Comparison of ENCODE assay signal across 25 mouse cellular contexts in the genomic region with DNA sequence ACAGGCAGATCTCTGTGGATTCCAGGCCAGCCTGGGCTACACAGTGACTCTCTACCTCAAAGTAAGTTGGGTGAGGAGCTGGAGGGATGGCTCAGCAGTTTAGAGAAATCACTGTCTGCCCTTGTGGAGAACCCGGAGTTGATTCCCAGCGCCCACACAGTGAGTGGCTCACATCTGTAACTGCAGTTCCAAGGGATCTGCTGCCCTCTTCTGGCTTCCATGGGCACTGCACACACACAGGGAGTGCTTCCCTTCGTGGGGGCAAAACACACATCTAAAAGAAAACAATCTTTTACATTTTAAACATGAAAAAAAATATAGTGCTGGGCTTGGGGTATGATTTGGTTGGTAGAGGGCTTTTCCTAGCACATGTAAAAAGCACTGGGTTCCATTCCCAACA. TPM values are rescaled to one million over a fixed set of nuclear protein-coding genes. Genes with fewer than 3 reads are reported as not detected.
DNase-seq lines count a peak whose midpoint lies in the region; TF ChIP-seq lines count a peak whose summit lies in the region.
"Had no signal": no experiment of that assay in that cellular context is flagged by ENCODE, and none has a peak within 500 bp of the region (broad histone marks: within the 10 kb centered on the region; RNA-seq: fewer than 3 reads in every experiment).

No protein-coding gene starts in this region.

- TF ChIP-seq CTCF in cerebellum, adult 2 months (IDR thresholded peaks at IDR 0.05; ENCODE audit: borderline replicate concordance, insufficient read depth, low read depth, low read length) = peak; percentile 8; the same call in 1 of the 2 replicates
- peak; percentile 16 for TF ChIP-seq CTCF in left cerebral cortex, adult 2 months (IDR thresholded peaks at IDR 0.05)

- intact Hi-C loops in left cerebral cortex, adult 2 months (cut with DNase I) = no loop called here

- H3K27me3 ChIP-seq in cerebellum, adult 2 months (ENCODE audit: control insufficient read depth, insufficient read depth, low read length) = no peaks in the 10 kb centered on the region
- H3K27me3 ChIP-seq: embryonic facial prominence, embryonic 13.5 days; intestine, embryonic 15.5 days; neural tube, embryonic 13.5 days had no signal

- no peak for DNase-seq in cerebellum, adult 2 months
- DNase-seq in cerebellum, adult 11-12 months = no peak
- DNase-seq in left cerebral cortex, adult 2 months (ENCODE audit: extremely low spot score in 1 of 2, low spot score in 2 of 2) = no peak
- no peak for DNase-seq in left cerebral cortex, adult 9 months (ENCODE audit: low spot score in 2 of 2)
- DNase-seq in thymus, postnatal 4 days = peak; percentile 33
- no peak for DNase-seq in thymus, postnatal 10 days (ENCODE audit: low spot score in 2 of 2)
- DNase-seq in kidney, adult 11 months = no peak
- no peak for DNase-seq in frontal cortex, postnatal 10 days (ENCODE audit: low spot score in 2 of 2)
- DNase-seq: adrenal gland, postnatal 10 days; right cerebral cortex, adult 18-20 months; thymus, adult 2 months had no signal

- TF ChIP-seq POLR2A in cerebellum, adult 2 months (IDR thresholded peaks at IDR 0.05; ENCODE audit: borderline replicate concordance, insufficient read depth, low read length) = no peak

- H3K27ac ChIP-seq in cerebellum, adult 2 months (ENCODE audit: insufficient read depth, low read length) = no peak overlapping the region
- H3K27ac ChIP-seq in left cerebral cortex, adult 2 months = no peak overlapping the region
- H3K27ac ChIP-seq: embryonic facial prominence, embryonic 13.5 days; heart, embryonic 13.5 days; hindbrain, embryonic 14.5 days; intestine, embryonic 15.5 days; kidney, postnatal 0 days; limb, embryonic 10.5 days; midbrain, embryonic 12.5 days; neural tube, embryonic 13.5 days had no signal

- peaks cover 5% of the 10 kb centered on the region for H3K4me1 ChIP-seq in cerebellum, adult 2 months (ENCODE audit: control insufficient read depth, insufficient read depth, low read length)
- H3K4me1 ChIP-seq: embryonic facial prominence, embryonic 13.5 days; heart, embryonic 13.5 days; intestine, embryonic 15.5 days; limb, embryonic 10.5 days; midbrain, embryonic 12.5 days had no signal

- 92% methylated on average over 3 of the region's 3 CpGs for WGBS in cerebellum, adult 2 months

- H3K4me3 ChIP-seq in cerebellum, adult 2 months (replicated peaks; ENCODE audit: insufficient read depth, low read depth, low read length) = no peak overlapping the region
- H3K4me3 ChIP-seq in left cerebral cortex, adult 2 months = no peak overlapping the region
- H3K4me3 ChIP-seq: embryonic facial prominence, embryonic 13.5 days; heart, embryonic 13.5 days; intestine, embryonic 15.5 days; limb, embryonic 10.5 days; midbrain, embryonic 12.5 days; neural tube, embryonic 13.5 days had no signal

RNA-seq across cellular contexts. Expression of a gene that starts 21.9 kb away (rescaled TPM):
- polyA plus RNA-seq in cerebellum, adult 2 months (2012; rRNA removed) = 0.16 and 0.23 TPM in 2 replicates
- under 1 TPM; 0.16 to 0.45 TPM for total RNA-seq in left cerebral cortex, adult 2 months (2021)
- total RNA-seq: heart, postnatal 25 days; megakaryocyte progenitor cell, adult 5-6 weeks had no signal
- polyA plus RNA-seq: CD4-positive, CD25-positive, alpha-beta regulatory T cell, adult 4 months; embryonic facial prominence, embryonic 13.5 days; heart, embryonic 13.5 days; limb, embryonic 10.5 days; lung, embryonic 16.5 days had no signal

RNA-seq across cellular contexts. Expression of a gene that starts 26.5 kb away (rescaled TPM):
- polyA plus RNA-seq in cerebellum, adult 2 months (2012; rRNA removed) = 41.4 and 45.4 TPM in 2 replicates
- total RNA-seq in left cerebral cortex, adult 2 months (2021) = 100 to 1,000 TPM; 128 to 130 TPM
- total RNA-seq: heart, postnatal 25 days; liver, adult 2 months; megakaryocyte progenitor cell, adult 5-6 weeks had no signal
- polyA plus RNA-seq: CD4-positive, CD25-positive, alpha-beta regulatory T cell, adult 4 months; heart, embryonic 13.5 days; liver, adult 2 months had no signal

RNA-seq across cellular contexts. Expression of a gene that starts 29.4 kb away (rescaled TPM):
- polyA plus RNA-seq in cerebellum, adult 2 months (2012; rRNA removed) = 91.5 and 99.5 TPM in 2 replicates
- total RNA-seq in left cerebral cortex, adult 2 months (2021) = 100 to 1,000 TPM; 156 to 185 TPM

RNA-seq across cellular contexts. Expression of a gene that starts 43.3 kb away (rescaled TPM):
- 851 and 853 TPM in 2 replicates for polyA plus RNA-seq in cerebellum, adult 2 months (2012; rRNA removed)
- total RNA-seq in left cerebral cortex, adult 2 months (2021) = 100 to 1,000 TPM; 869 to 881 TPM
- total RNA-seq: heart, postnatal 25 days; liver, adult 2 months; megakaryocyte progenitor cell, adult 5-6 weeks had no signal
- polyA plus RNA-seq: gonadal fat pad, adult 2 months; heart, embryonic 13.5 days; kidney, postnatal 0 days; limb, embryonic 10.5 days; liver, adult 2 months; lung, embryonic 16.5 days had no signal
